Mouse (Mus musculus) limb, embryonic 14.5 days (tissue): ENCODE data around the gene Mmgt2. TPM values are rescaled to one million over a fixed set of nuclear protein-coding genes. Genes with fewer than 3 reads are reported as not detected.

Source experiments
- ATAC-seq: fragments of 200-750 bp; cut with Nextera tagmentation; 2 replicates; pipeline ENCODE4 v1.8.0; 2017; ENCODE audit warnings: low read depth, moderate number of reproducible peaks, moderate TSS enrichment; ENCODE audit not compliant: low FRiP score
- DNase-seq: peaks from one replicate; pipeline ENCODE4 v3.0.0-alpha.2; 2015; ENCODE audit warnings: low spot score
- H3K27ac ChIP-seq: fragments of 300-500 bp; sonication (generic); replicated peaks from 2 replicates; pipeline ENCODE4 v1.5.1; 2014; ENCODE audit warnings: low read depth, mild to moderate bottlenecking, low read length, moderate library complexity, mixed read lengths
- H3K27me3 ChIP-seq: fragments of 300-500 bp; sonication (generic); 2 replicates; pipeline ENCODE4 v1.6.1; 2014; ENCODE audit warnings: low read length, mixed read lengths; ENCODE audit not compliant: control insufficient read depth, insufficient read depth
- H3K36me3 ChIP-seq: fragments of 300-500 bp; sonication (generic); 2 replicates; pipeline ENCODE4 v1.6.1; 2014; ENCODE audit warnings: mild to moderate bottlenecking, low read length, moderate library complexity, mixed read lengths; ENCODE audit not compliant: control insufficient read depth, insufficient read depth
- H3K4me1 ChIP-seq: fragments of 300-500 bp; sonication (generic); 2 replicates; pipeline ENCODE4 v1.6.1; 2014; ENCODE audit warnings: antibody characterized with exemption, low read length, mixed read lengths; ENCODE audit not compliant: control insufficient read depth, insufficient read depth
- H3K4me2 ChIP-seq: fragments of 300-500 bp; sonication (generic); replicated peaks from 2 replicates; pipeline ENCODE4 v1.6.1; 2014; ENCODE audit warnings: low read depth, mild to moderate bottlenecking, low read length, moderate library complexity; ENCODE audit not compliant: severe bottlenecking
- H3K4me3 ChIP-seq: fragments of 300-500 bp; sonication (generic); replicated peaks from 2 replicates; pipeline ENCODE4 v1.5.1; 2014; ENCODE audit warnings: low read length
- H3K9ac ChIP-seq: fragments of 300-500 bp; sonication (generic); 2 replicates; pipeline ENCODE4 v1.6.1; 2014; ENCODE audit warnings: mild to moderate bottlenecking, low read depth, low read length, moderate library complexity; ENCODE audit not compliant: severe bottlenecking
- H3K9me3 ChIP-seq: fragments of 300-500 bp; sonication (generic); 2 replicates; pipeline ENCODE4 v1.6.1; 2016; ENCODE audit warnings: low read length; ENCODE audit not compliant: control insufficient read depth
- POLR2A ChIP-seq: fragments of 200-500 bp; IDR thresholded peaks from 2 replicates; pipeline ENCODE4 v1.8.0; 2012; ENCODE audit warnings: inconsistent platforms, mild to moderate bottlenecking, moderate library complexity, borderline replicate concordance; ENCODE audit not compliant: insufficient read depth, insufficient read length; ENCODE audit errors: extremely low read depth
- WGBS: fragments of 180-500 bp; shearing (Covaris S2); extraction: QIAGEN DNeasy Blood & Tissue Kit; methylation state at CpG from one replicate; pipeline ENCODE4 v1.1.7; 2014; 5-methylcytosine and 5-hydroxymethylcytosine counted together
- polyA plus RNA-seq, 2 experiments: library from polyadenylated mRNA; depleted of rRNA in 1 of 2; stranded (reverse) in 1 of 2; unstranded in 1 of 2; fragments of >200 nt; fragmentation: Nextera tagmentation in 1 of 2; extraction: Ambion mirVana in 1 of 2; gene quantifications; 2 replicates each; pipeline versions ENCODE4 v1.2.1 to v1.2.3; 2012 to 2014

Gene Mmgt2
- polyA plus RNA-seq, 2 experiments, result 56.9 to 69.7 TPM

DNA sequence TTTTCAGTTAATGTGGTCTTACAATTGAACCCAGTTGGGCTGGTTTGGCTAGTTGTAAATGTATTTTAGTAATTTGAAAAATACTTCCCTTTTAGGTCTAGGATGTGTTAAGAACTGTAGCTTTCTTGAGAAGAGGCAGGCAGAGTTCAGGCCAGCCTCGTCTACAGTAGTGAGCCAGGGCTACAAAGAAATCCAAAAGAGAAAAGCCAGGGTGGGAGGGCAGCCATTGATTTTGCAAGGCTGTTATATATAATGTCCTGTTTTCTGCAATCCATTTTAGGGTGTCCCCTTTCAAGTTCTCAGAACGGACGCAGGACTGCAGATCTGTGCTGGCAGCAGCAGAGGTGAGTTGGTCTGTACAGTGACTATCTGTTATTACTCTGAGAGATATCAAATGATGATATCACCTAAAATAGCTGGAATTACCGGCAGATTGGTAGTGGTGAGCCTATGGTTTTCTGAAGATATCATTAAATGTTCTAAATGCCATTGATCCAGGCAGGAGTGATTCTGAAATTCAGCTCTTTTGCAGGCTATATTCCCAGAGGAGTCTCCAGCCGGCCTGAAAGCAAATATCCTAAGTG lies 44.2 kb upstream of the Mmgt2 start:
- Histone ChIP-seq H3K4me1 (peaks cover 19% of the 10 kb centered on the region), H3K27ac (peak overlapping the region; percentile 38; the same call in 1 of the 2 replicates), H3K27me3 (no peaks in the 10 kb centered on the region), H3K4me3 (peak overlapping the region; percentile 74), H3K4me2 (peak overlapping the region; percentile 58), H3K36me3 (peaks cover 57% of the 10 kb centered on the region), H3K9me3 (no peaks in the 10 kb centered on the region), H3K9ac (peak overlapping the region; percentile 96)
- no peak for TF ChIP-seq POLR2A
- DNase-seq (no peak), ATAC-seq (no peak)
- 11% methylated on average over 5 of the region's 5 CpGs for WGBS

DNA sequence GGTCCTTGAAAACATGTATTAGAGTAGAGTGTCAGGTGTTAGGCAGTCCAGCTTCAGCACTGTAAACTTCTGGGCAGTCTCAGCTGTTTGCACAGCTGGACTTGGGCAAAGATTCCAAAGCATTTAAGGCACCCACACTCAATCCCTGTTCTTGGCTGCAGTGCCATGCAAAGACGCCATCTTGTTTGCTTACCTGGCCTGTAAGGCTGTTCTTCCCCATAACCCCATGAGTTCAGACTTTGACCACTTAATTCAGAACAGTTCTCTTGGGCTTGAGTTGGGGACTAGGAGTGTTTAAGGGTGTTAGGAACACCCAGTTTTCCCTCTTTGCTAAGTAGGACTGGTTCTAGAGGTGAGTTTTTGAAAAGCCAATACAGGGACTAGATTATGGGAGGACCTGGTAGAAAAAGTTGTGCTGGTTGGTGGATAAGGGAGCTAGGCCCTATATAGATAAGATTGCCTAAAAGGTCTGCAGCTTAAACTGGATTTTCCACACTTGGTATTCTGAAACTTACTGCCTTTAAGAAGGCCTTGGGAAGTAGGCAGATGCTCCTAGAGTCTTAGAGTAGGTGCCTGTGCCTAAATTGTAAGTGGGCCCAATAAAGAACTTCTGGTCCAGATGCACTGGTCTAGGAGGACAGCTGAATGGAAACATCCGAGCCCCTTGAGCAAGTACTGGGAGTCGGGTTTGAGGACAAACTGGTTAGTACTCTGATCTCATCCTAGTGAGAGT lies 43.4 kb upstream of the Mmgt2 start:
- ATAC-seq (no peak), DNase-seq (no peak)
- no peak for TF ChIP-seq POLR2A
- Histone ChIP-seq H3K27me3 (no peaks in the 10 kb centered on the region), H3K4me2 (peak overlapping the region; percentile 58), H3K9me3 (no peaks in the 10 kb centered on the region), H3K36me3 (peaks cover 64% of the 10 kb centered on the region), H3K4me1 (peaks cover 19% of the 10 kb centered on the region), H3K9ac (peak overlapping the region; percentile 25; the same call in 1 of the 2 replicates), H3K4me3 (peak overlapping the region; percentile 74), H3K27ac (peak overlapping the region; percentile 38; the same call in 1 of the 2 replicates)
- WGBS, result 30% methylated on average over 3 of the region's 3 CpGs

DNA sequence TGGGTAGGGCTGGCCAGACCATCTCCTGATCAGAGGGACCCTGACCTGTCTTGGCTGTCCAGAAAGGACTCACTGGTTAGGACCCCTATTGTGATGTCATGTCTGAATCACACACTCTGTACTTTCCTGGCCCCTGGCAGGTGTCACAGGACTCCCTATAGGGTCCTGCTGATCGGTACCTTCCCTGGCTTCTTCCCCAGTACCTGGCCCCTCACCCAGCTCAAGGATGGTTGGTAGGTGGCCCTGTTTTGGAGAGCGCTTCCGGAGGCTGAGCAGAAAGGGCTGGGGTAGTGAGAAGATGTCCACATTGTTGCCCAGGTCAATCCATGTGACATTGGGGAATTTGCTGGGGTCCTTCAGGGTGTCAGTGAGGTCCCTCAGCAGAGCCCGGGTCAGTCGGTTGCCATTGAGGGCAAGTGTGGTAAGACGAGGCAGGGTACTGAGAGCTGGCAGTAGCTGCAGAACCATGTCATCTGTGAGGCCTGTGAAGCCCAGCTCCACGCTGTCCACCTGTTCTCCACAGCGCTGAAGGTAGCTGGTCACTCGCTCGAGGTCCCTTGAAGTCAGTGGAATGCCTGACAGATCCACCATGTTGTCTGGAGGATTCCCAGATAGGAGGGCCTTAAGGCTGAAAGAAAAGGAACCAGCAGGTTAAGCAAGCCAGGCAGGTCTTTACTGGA lies 42.7 kb upstream of the Mmgt2 start:
- Histone ChIP-seq H3K9me3 (no peaks in the 10 kb centered on the region), H3K4me1 (peaks cover 19% of the 10 kb centered on the region), H3K9ac (peak overlapping the region; percentile 25; the same call in 1 of the 2 replicates), H3K27ac (0 out of 2 replicates have a peak overlapping the region, but pooled peaks have one; percentile 19), H3K4me2 (peak overlapping the region; percentile 58; the same call in 1 of the 2 replicates), H3K36me3 (peaks cover 64% of the 10 kb centered on the region), H3K27me3 (no peaks in the 10 kb centered on the region), H3K4me3 (peak overlapping the region; percentile 10; the same call in 1 of the 2 replicates)
- no peak for TF ChIP-seq POLR2A
- WGBS, result 41% methylated on average over 10 of the region's 10 CpGs
- ATAC-seq, result no peak
- DNase-seq, result no peak

DNA sequence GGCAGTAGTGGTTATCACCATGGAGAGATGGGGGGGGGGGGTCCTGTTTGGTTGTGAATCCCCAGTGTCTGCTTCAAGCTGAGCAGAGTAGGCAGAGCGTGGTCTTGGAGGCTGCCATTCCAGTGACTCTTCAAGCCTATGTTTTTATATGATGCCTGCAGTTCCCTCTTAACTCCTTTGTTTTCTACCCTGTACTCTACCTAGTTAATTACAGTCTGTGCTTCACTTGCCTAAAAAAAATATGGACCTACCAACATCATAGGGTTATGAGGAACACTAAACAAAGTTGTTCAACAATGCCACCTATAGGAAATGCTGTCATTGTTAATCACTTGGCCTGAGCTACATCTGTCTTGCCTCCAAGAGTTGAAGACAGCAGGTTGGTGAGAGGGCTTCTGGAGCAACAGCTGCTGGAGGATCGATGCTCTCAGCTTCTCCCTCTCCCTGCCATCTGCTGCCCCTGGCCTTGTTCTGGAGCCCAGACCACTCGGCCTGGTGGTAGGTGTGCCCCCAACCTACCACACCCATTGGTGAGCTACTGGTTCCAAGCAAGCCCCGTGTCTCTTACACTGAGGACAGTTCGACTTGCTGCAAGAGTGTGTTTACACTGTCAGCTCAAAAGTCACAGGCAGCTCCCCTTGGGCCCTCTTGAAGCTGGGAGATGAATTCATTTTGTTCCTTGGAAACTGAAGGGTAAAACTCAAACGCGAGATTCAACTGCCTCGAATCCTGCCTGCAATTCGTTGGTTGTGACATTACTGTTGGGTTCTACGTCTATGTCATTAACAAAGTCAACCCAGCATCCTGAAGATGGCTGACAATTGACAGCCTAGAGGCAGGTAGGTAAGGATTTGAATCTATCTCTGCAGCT lies 41.9 kb upstream of the Mmgt2 start:
- Histone ChIP-seq H3K27me3 (no peaks in the 10 kb centered on the region), H3K9me3 (no peaks in the 10 kb centered on the region), H3K27ac (0 out of 2 replicates have a peak overlapping the region, but pooled peaks have one; percentile 19), H3K4me2 (no peak overlapping the region), H3K4me3 (no peak overlapping the region), H3K9ac (no peak overlapping the region; the same call in 1 of the 2 replicates), H3K36me3 (peaks cover 64% of the 10 kb centered on the region), H3K4me1 (peaks cover 19% of the 10 kb centered on the region)
- no peak for DNase-seq
- 66% methylated on average over 10 of the region's 10 CpGs for WGBS
- no peak for TF ChIP-seq POLR2A
- ATAC-seq, result no peak
